Mouse (Mus musculus) CD4-positive helper T cell, adult 2 months (primary cell): ENCODE measurements around the gene Trim75.
A peak's percentile ranks its signal among the peaks of the same experiment; 100 is the strongest.

ENCODE experiments used
- DNase-seq: peaks from one replicate; pipeline ENCODE4 v3.0.0-alpha.2; 2012; ENCODE audit warnings: low read depth, missing footprints, low spot score

Gene Trim75

DNA sequence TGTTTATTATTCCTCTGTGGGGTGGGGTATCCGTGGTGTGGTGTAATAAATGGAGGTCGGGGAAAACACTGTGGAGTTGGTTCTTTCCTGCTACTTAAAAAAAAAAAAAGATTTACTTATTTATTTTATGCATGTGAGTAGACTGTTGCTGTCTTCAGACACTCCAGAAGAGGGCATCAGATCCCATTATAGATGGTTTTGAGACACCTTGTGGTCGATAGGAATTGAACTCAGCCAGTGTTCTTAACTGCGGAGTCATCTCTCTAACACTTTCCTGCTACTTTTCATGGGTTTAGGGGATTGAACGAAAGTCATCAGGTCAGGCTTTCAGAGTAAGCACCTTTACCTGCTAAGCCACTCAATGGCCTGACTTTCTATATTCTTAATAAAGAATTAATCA is 42.8 kb downstream of the Trim75 start:
- peak; percentile 71 for DNase-seq

DNA sequence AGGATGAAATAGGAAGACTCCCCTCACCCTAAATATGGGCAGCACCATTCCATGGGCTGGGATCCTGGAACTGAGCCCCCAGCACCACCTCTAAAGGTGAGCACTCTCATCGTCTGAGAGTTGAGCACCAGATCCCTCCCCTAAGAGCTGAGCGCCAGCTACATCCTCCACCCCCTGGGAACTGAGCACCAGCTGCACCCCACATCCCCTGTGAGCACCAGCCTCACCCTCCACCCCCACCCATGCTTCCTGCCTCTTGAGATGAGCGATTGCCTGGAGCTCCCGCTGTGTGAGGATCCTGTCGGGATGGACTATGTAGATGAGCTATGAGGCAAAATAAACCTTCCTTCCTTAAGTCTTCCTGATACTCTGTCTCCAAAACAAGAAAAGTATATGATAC is 44.7 kb downstream of the Trim75 start:
- no peak for DNase-seq

- peak; percentile 74 for DNase-seq
These were observed 46.1 kb downstream of the Trim75 start for GRCm38 (mm10) chr8:64941495-64941894.

DNA sequence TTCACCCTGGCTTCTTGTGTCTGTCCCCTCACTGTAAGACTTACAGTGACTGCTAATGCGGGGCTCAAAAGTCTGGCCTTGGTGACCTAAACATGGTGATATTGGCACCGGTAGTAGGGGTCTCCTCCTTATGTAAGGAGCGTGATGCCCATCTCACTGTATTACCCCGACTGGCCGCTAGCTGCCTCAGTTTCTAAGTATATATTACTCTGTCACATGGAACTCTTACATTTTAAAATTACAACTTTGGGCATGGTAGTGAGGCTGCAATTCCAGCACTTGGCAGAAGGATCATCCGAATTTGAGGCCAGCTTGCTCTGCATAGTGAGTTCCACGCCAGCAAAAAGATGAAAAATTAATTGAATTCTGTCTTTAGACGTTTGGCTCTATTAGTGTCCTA is 46.6 kb downstream of the Trim75 start:
- DNase-seq, result no peak

DNA sequence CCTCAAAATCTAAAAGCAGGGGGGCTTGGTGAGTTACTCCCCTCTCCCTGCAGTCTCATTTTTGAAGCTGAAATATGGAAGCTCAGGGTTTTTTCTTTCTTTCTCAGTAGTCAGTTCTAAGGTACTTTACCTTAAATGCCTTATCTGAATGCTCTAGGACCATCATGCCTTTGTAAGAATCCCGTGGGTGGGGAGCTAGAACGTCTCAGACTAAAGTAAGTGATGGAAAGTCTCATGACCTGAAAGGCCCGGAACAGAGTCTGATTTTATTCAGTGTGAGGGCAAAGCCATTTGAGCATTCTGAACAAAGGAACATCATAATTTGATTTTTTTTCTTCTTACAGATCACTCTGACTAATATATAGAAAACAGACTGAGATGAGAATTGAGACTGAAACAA is 52.6 kb downstream of the Trim75 start:
- peak; percentile 53 for DNase-seq
